Mouse (Mus musculus) lung, embryonic 14.5 days (tissue): ENCODE measurements around the gene Rab14. TPM values are rescaled to one million over a fixed set of nuclear protein-coding genes. Genes with fewer than 3 reads are reported as not detected.

ENCODE experiments used
- ATAC-seq: fragments of 200-750 bp; cut with Nextera tagmentation; 2 replicates; pipeline ENCODE4 v1.8.0; 2017; ENCODE audit warnings: mild to moderate bottlenecking, moderate TSS enrichment, moderate library complexity; ENCODE audit not compliant: insufficient read depth
- DNase-seq: peaks from one replicate; pipeline ENCODE4 v3.0.0-alpha.2; 2015
- H3K27ac ChIP-seq: fragments of 300-500 bp; sonication (generic); 2 replicates; pipeline ENCODE4 v1.5.1; 2014; ENCODE audit warnings: low read depth, mild to moderate bottlenecking, moderate library complexity
- H3K27me3 ChIP-seq: fragments of 300-500 bp; sonication (generic); 2 replicates; pipeline ENCODE4 v1.6.1; 2014; ENCODE audit warnings: low read length, control low read depth; ENCODE audit not compliant: insufficient read depth
- H3K36me3 ChIP-seq: fragments of 300-500 bp; sonication (generic); 2 replicates; pipeline ENCODE4 v1.6.1; 2014; ENCODE audit warnings: control low read depth; ENCODE audit not compliant: insufficient read depth
- H3K4me1 ChIP-seq: fragments of 300-500 bp; sonication (generic); 2 replicates; pipeline ENCODE4 v1.6.1; 2014; ENCODE audit warnings: antibody characterized with exemption, control low read depth; ENCODE audit not compliant: insufficient read depth
- H3K4me2 ChIP-seq: fragments of 300-500 bp; sonication (generic); 2 replicates; pipeline ENCODE4 v1.6.1; 2014; ENCODE audit warnings: mild to moderate bottlenecking
- H3K4me3 ChIP-seq: fragments of 300-500 bp; sonication (generic); 2 replicates; pipeline ENCODE4 v1.5.1; 2014; ENCODE audit warnings: low read depth, low read length
- H3K9ac ChIP-seq: fragments of 300-500 bp; sonication (generic); 2 replicates; pipeline ENCODE4 v1.6.1; 2014
- H3K9me3 ChIP-seq: fragments of 300-500 bp; sonication (generic); 2 replicates; pipeline ENCODE4 v1.6.1; 2016; ENCODE audit warnings: low read depth, low read length, control low read depth
- CTCF ChIP-seq: IDR thresholded peaks from 2 replicates; pipeline ENCODE4 v1.5.1; 2016; ENCODE audit warnings: antibody characterized with exemption, low read depth
- WGBS: fragments of 180-500 bp; shearing (Covaris S2); extraction: QIAGEN DNeasy Blood & Tissue Kit; methylation state at CpG from one replicate; pipeline ENCODE4 v1.1.7; 2014; 5-methylcytosine and 5-hydroxymethylcytosine counted together
- polyA plus RNA-seq: library from polyadenylated mRNA; unstranded; fragments of >200 nt; fragmentation: Nextera tagmentation; extraction: Ambion mirVana; gene quantifications from 2 replicates; pipeline ENCODE4 v1.2.1, GENCODE M21; 2014

Gene Rab14
- polyA plus RNA-seq, 1 experiment from 2014 or later, result 305 TPM

DNA sequence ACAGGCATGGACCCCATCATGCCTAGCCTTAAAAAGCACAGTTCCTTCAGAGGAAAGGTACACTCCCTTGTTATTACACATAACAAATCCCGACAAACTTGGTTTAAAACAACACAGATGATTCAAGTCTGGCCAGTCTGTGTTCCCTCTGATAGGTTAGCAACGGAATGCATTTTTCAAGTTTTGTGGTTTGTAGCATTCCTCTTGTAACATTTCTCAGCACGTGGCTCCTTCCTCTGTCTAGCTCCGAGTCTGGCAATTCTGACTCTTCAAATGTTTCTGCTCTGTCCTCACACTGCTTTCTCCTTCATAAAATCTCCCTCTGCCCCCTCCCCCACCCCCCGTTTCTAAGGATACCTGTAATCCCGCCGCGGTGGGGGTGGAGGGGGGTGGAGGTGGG lies 29.3 kb upstream of the Rab14 start:
- H3K27ac ChIP-seq, result no peak overlapping the region
- WGBS, result 18% methylated on average over 8 of the region's 8 CpGs
- DNase-seq (peak; percentile 31), ATAC-seq (no peak)
- TF ChIP-seq CTCF, result no peak
- no peaks in the 10 kb centered on the region; the same call in 1 of the 2 replicates for H3K4me1 ChIP-seq
- no peaks in the 10 kb centered on the region for H3K27me3 ChIP-seq
- H3K9ac ChIP-seq, result no peak overlapping the region
- no peaks in the 10 kb centered on the region for H3K36me3 ChIP-seq
- no peak overlapping the region for H3K4me3 ChIP-seq
- no peaks in the 10 kb centered on the region for H3K9me3 ChIP-seq
- no peak overlapping the region for H3K4me2 ChIP-seq

DNA sequence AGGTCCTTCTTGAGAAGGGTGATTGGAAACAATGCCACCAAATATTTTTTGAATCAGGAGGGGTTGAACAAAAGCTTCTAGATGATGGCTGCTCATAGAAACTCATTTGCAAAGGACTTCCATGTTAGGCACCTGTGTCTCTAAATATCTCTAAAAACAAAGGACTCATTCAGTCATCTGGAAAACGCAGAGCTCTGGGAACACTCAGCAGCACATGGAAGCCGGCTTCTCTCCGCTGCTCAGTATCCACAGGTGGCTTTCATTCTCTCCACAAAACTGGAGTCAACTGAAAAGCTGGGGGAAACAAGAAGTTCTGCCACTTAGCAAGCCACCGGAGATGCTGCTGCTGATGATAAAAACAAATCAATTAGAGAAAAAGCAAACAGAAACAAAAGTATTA lies 27.2 kb upstream of the Rab14 start:
- Histone ChIP-seq H3K4me1 (no peaks in the 10 kb centered on the region; the same call in 1 of the 2 replicates), H3K9me3 (no peaks in the 10 kb centered on the region), H3K27me3 (no peaks in the 10 kb centered on the region), H3K9ac (no peak overlapping the region), H3K4me3 (no peak overlapping the region), H3K4me2 (no peak overlapping the region), H3K36me3 (no peaks in the 10 kb centered on the region), H3K27ac (no peak overlapping the region)
- no peak for ATAC-seq
- TF ChIP-seq CTCF, result no peak
- no peak for DNase-seq
- WGBS, result 48% methylated on average over 4 of the region's 4 CpGs

DNA sequence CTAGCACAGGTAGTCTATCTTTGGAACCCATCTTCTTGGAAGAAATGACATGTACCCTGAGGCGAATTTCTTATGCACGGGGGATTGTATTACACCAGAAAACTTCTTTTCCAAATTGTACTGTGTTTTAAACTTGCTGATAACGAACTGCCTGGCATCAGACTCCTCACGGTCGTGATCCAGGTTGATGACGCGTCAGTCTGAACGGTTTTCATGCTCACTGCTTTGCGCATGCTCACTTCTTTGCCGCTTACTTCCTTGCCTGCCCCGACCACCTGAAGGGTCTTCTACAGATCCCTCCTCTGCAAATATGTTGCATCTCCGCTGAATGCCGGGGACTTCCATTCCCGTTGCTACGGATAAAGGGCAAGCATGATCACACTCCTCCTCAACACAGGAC lies 23.4 kb upstream of the Rab14 start:
- no peak overlapping the region for H3K4me2 ChIP-seq
- H3K27me3 ChIP-seq, result no peaks in the 10 kb centered on the region
- TF ChIP-seq CTCF, result no peak
- H3K9me3 ChIP-seq, result no peaks in the 10 kb centered on the region
- H3K27ac ChIP-seq, result no peak overlapping the region
- no peak overlapping the region for H3K9ac ChIP-seq
- DNase-seq (no peak), ATAC-seq (no peak)
- WGBS, result 89% methylated on average over 15 of the region's 15 CpGs
- no peak overlapping the region for H3K4me3 ChIP-seq
- H3K4me1 ChIP-seq, result no peaks in the 10 kb centered on the region
- no peaks in the 10 kb centered on the region for H3K36me3 ChIP-seq

DNA sequence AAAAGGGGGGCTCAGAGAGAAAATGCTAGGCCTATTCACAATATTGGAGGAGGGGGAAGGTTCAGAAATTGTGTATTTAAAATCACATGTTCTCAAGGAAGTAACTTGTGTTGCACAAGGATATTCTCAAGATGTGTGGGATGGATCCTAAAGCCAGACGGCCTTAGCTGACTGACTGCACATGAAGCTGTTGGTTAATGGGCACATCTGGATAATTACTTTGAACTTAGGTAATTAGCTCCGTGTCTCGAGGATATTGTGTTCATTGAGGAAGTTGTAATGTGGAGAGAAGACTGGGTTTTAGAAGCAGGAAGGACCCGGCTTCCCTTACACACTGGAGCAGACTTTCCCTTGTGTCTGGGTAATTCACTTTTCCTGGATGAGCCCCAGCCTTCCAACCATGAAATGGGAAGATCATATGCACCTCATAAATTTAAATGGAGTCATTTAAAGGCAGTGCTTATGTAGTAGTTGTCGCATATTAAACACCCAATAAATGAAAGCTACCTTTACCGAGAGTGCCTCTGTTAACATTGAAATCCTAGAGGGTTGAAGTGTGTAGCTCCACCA lies 22.0 kb upstream of the Rab14 start:
- ATAC-seq, result no peak
- Histone ChIP-seq H3K36me3 (no peaks in the 10 kb centered on the region), H3K4me2 (no peak overlapping the region), H3K9me3 (no peaks in the 10 kb centered on the region), H3K4me3 (no peak overlapping the region), H3K27ac (no peak overlapping the region), H3K27me3 (no peaks in the 10 kb centered on the region), H3K9ac (no peak overlapping the region), H3K4me1 (no peaks in the 10 kb centered on the region)
- TF ChIP-seq CTCF, result no peak
- 64% methylated on average over 6 of the region's 6 CpGs for WGBS
- DNase-seq, result no peak

DNA sequence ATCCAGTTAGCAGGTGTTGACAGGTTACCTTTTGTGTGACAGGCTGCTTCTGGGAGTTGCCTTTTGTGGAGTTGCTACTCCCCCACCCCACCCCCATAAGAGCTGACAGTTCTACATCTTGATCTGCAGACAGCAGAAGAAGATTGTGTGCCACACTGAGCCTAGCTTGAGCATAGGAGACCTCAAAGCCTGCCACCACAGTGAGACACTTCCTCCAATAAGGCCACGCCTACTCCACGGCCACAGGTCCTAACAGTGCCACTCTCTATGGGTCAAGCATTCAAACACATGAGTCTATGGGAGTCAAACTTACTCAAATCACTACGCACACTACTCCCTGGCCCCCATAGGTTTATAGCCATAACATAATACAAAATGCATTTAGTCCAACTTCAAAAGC lies 17.8 kb upstream of the Rab14 start:
- no peak overlapping the region for H3K4me2 ChIP-seq
- H3K4me1 ChIP-seq, result no peaks in the 10 kb centered on the region
- no peaks in the 10 kb centered on the region for H3K36me3 ChIP-seq
- no peaks in the 10 kb centered on the region for H3K9me3 ChIP-seq
- TF ChIP-seq CTCF, result no peak
- H3K9ac ChIP-seq, result no peak overlapping the region
- DNase-seq, result no peak
- ATAC-seq, result no peak
- no peak overlapping the region for H3K4me3 ChIP-seq
- H3K27ac ChIP-seq, result no peak overlapping the region
- no peaks in the 10 kb centered on the region for H3K27me3 ChIP-seq
- WGBS, result 93% methylated on average over 3 of the region's 3 CpGs

DNA sequence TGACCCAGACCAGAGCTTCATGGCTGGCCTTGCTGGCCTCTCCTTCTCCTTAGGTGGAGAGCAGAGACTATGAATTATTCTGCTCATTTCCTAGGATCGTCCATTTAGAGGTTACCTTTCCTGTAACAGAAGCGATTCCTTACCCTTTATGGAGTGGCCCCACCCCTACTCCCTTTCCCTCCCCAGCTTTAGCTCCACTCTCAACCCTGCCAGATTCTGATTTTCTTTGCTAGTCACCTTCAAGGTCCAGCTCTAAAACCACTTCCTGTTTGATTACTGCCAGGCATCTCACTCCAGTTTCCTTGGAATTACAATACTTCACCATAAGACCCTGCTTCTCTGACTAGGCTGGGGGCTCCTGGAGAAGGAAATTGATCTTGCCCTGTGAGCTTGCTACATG lies 15.8 kb upstream of the Rab14 start:
- 65% methylated on average over 2 of the region's 2 CpGs for WGBS
- no peak overlapping the region for H3K4me3 ChIP-seq
- H3K9ac ChIP-seq, result no peak overlapping the region
- TF ChIP-seq CTCF, result no peak
- no peak overlapping the region for H3K27ac ChIP-seq
- no peaks in the 10 kb centered on the region for H3K36me3 ChIP-seq
- H3K27me3 ChIP-seq, result no peaks in the 10 kb centered on the region
- ATAC-seq (no peak), DNase-seq (no peak)
- no peak overlapping the region for H3K4me2 ChIP-seq
- no peaks in the 10 kb centered on the region for H3K9me3 ChIP-seq
- H3K4me1 ChIP-seq, result no peaks in the 10 kb centered on the region

DNA sequence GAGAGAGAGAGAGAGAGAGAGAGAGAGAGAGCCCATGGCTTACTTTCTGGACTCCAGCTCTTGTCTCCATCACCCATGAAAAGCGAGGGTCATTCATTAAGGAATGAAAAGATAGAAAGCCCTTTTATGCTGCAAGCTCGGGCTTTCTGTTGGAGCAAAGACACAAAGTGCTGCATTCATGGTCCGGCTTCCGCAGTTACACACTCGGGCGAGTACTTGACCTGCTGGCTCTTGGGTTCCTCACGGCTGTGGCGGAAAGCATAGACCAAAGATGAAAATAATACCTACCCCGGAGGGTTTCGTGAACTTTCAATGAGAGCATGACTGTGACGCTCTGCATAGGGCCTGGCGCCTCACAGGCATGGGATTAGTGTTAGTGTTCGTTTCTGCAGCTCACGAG lies 14.4 kb upstream of the Rab14 start:
- no peak for ATAC-seq
- no peak for TF ChIP-seq CTCF
- peak overlapping the region; percentile 31 for H3K27ac ChIP-seq

More for the DNA sequence above, 14.4 kb upstream of the Rab14 start:
- Histone ChIP-seq H3K4me2 (0 out of 2 replicates have a peak overlapping the region, but pooled peaks have one; percentile 7), H3K27me3 (no peaks in the 10 kb centered on the region), H3K4me1 (no peaks in the 10 kb centered on the region), H3K9ac (no peak overlapping the region), H3K4me3 (no peak overlapping the region), H3K36me3 (no peaks in the 10 kb centered on the region), H3K9me3 (no peaks in the 10 kb centered on the region)
- DNase-seq, result peak; percentile 35
- 56% methylated on average over 14 of the region's 14 CpGs for WGBS
